Comparison of ENCODE assay signal across 36 mouse cellular contexts in genomic region chr4:49742847-49743246, GRCm38 (mm10).
"Had no signal": no experiment of that assay in that cellular context is flagged by ENCODE, and none has a peak within 500 bp of the region (broad histone marks: within the 10 kb centered on the region; RNA-seq: fewer than 3 reads in every experiment).

No protein-coding gene starts in this region.

- H3K4me3 ChIP-seq: heart, embryonic 10.5 days; heart, embryonic 12.5 days; heart, embryonic 13.5 days; heart, embryonic 15.5 days; hindbrain, embryonic 10.5 days; hindbrain, embryonic 12.5 days; hindbrain, embryonic 13.5 days; hindbrain, embryonic 15.5 days; intestine, embryonic 15.5 days; kidney, embryonic 15.5 days; layer of hippocampus, adult 2 months; left cerebral cortex, adult 2 months had no signal

- H3K27me3 ChIP-seq: heart, embryonic 12.5 days; heart, embryonic 13.5 days; heart, embryonic 15.5 days; hindbrain, embryonic 12.5 days; hindbrain, embryonic 13.5 days; hindbrain, embryonic 15.5 days; intestine, embryonic 15.5 days; kidney, embryonic 15.5 days had no signal

- H3K9me3 ChIP-seq: heart, embryonic 10.5 days; heart, embryonic 12.5 days; heart, embryonic 13.5 days; heart, embryonic 15.5 days; hindbrain, embryonic 10.5 days; hindbrain, embryonic 12.5 days; hindbrain, embryonic 13.5 days; hindbrain, embryonic 15.5 days; intestine, embryonic 15.5 days; kidney, embryonic 15.5 days had no signal

- DNase-seq: heart, postnatal 10 days; heart, postnatal 14 days; heart, postnatal 36 days; heart, postnatal 4 days; kidney, adult 11 months; kidney, adult 18-20 months; kidney, adult 2 months; kidney, adult 8-10 months; kidney, adult 9 months; kidney, postnatal 10 days; kidney, postnatal 14 days; kidney, postnatal 25 days; kidney, postnatal 36 days; kidney, postnatal 4 days; layer of hippocampus, adult 9-11 months; layer of hippocampus, postnatal 36 days had no signal

- H3K36me3 ChIP-seq: heart, embryonic 10.5 days; heart, embryonic 12.5 days; heart, embryonic 13.5 days; heart, embryonic 15.5 days; hindbrain, embryonic 10.5 days; hindbrain, embryonic 12.5 days; hindbrain, embryonic 13.5 days; hindbrain, embryonic 15.5 days; intestine, embryonic 15.5 days; kidney, embryonic 15.5 days had no signal

- H3K9ac ChIP-seq: heart, embryonic 12.5 days; heart, embryonic 13.5 days; heart, embryonic 15.5 days; hindbrain, embryonic 12.5 days; hindbrain, embryonic 13.5 days; hindbrain, embryonic 14.5 days; hindbrain, embryonic 15.5 days; intestine, embryonic 15.5 days; kidney, embryonic 15.5 days had no signal

- H3K4me2 ChIP-seq: heart, embryonic 11.5 days; heart, embryonic 12.5 days; heart, embryonic 13.5 days; heart, embryonic 15.5 days; hindbrain, embryonic 12.5 days; hindbrain, embryonic 13.5 days; hindbrain, embryonic 14.5 days; hindbrain, embryonic 15.5 days; intestine, embryonic 15.5 days; kidney, embryonic 15.5 days had no signal

- H3K27ac ChIP-seq: heart, embryonic 10.5 days; heart, embryonic 13.5 days; heart, embryonic 15.5 days; hindbrain, embryonic 10.5 days; hindbrain, embryonic 12.5 days; hindbrain, embryonic 13.5 days; hindbrain, embryonic 14.5 days; hindbrain, embryonic 15.5 days; hindbrain, postnatal 0 days; intestine, embryonic 15.5 days; kidney, embryonic 15.5 days; kidney, postnatal 0 days; layer of hippocampus, adult 2 months; left cerebral cortex, adult 2 months had no signal

- ATAC-seq: hindbrain, embryonic 16.5 days; hindbrain, postnatal 0 days; inflammation-experienced regulatory T-cells, adult 6 months; intestine, embryonic 15.5 days; intestine, embryonic 16.5 days; intestine, postnatal 0 days had no signal

- H3K4me1 ChIP-seq: heart, embryonic 10.5 days; heart, embryonic 12.5 days; heart, embryonic 13.5 days; heart, embryonic 15.5 days; hindbrain, embryonic 10.5 days; hindbrain, embryonic 12.5 days; hindbrain, embryonic 15.5 days; intestine, embryonic 15.5 days; kidney, embryonic 15.5 days had no signal
